ENCODE assay signal across 12 mouse cellular contexts in genomic region chr1:68886823-68887222, GRCm38 (mm10).
A peak's percentile ranks its signal among the peaks of the same experiment; 100 is the strongest.
DNase-seq lines count a peak whose midpoint lies in the region; ATAC-seq and TF ChIP-seq lines count a peak whose summit lies in the region.
"Had no signal": no experiment of that assay in that cellular context is flagged by ENCODE, and none has a peak within 500 bp of the region (broad histone marks: within the 10 kb centered on the region; RNA-seq: fewer than 3 reads in every experiment).

No protein-coding gene starts in this region.

- 40% methylated on average over 3 of the region's 3 CpGs for WGBS in hindbrain, postnatal 0 days
- 70% methylated on average over 3 of the region's 3 CpGs for WGBS in liver, postnatal 0 days (ENCODE audit: insufficient replicate concordance)

- peak; percentile 77 for DNase-seq in left cerebral cortex, postnatal 4 days
- DNase-seq in left cerebral cortex, postnatal 25 days (ENCODE audit: low spot score in 2 of 2), result no peak
- peak; percentile 89 to 92 for DNase-seq in cerebellum, postnatal 10 days
- DNase-seq in hindbrain, postnatal 0 days (ENCODE audit: low spot score), result peak; percentile 78
- peak; percentile 30 for DNase-seq in retina, embryonic 14.5 days (ENCODE audit: low spot score)
- no peak for DNase-seq in heart, adult 18-20 months
- DNase-seq in gastrocnemius, adult 8-10 months (ENCODE audit: low spot score in 2 of 2), result no peak
- no peak for DNase-seq in liver, postnatal 0 days
- DNase-seq: adrenal gland, postnatal 25 days had no signal

- no peaks in the 10 kb centered on the region for H3K27me3 ChIP-seq in hindbrain, postnatal 0 days (ENCODE audit: insufficient read depth, low read length)
- H3K27me3 ChIP-seq in liver, postnatal 0 days (ENCODE audit: insufficient read depth, low read length), result no peaks in the 10 kb centered on the region
- H3K27me3 ChIP-seq: Patski had no signal

- H3K9ac ChIP-seq in hindbrain, postnatal 0 days (replicated peaks; ENCODE audit: low read length), result no peak overlapping the region
- no peak overlapping the region for H3K9ac ChIP-seq in liver, postnatal 0 days (replicated peaks)

- peak; percentile 55; the same call in 1 of the 2 replicates for ATAC-seq in hindbrain, postnatal 0 days
- no peak for ATAC-seq in liver, postnatal 0 days
- ATAC-seq: Patski had no signal

- H3K9me3 ChIP-seq in hindbrain, postnatal 0 days (ENCODE audit: low read length), result no peaks in the 10 kb centered on the region
- H3K9me3 ChIP-seq in liver, postnatal 0 days (ENCODE audit: low read length), result no peaks in the 10 kb centered on the region
- H3K9me3 ChIP-seq: midbrain, embryonic 10.5 days had no signal

- intact Hi-C loops in left cerebral cortex, postnatal 4 days (cut with DNase I), result no loop called here
- intact Hi-C loops in left cerebral cortex, postnatal 25 days (cut with DNase I), result no loop called here

- H3K27ac ChIP-seq in hindbrain, postnatal 0 days, result no peak overlapping the region
- no peak overlapping the region for H3K27ac ChIP-seq in liver, postnatal 0 days (ENCODE audit: low read depth)
- H3K27ac ChIP-seq: midbrain, embryonic 10.5 days had no signal

- TF ChIP-seq EP300 in liver, postnatal 0 days (IDR thresholded peaks at IDR 0.05; ENCODE audit: low read depth), result no peak

- H3K4me2 ChIP-seq in hindbrain, postnatal 0 days (ENCODE audit: low read depth, low read length), result no peak overlapping the region
- no peak overlapping the region for H3K4me2 ChIP-seq in liver, postnatal 0 days (ENCODE audit: low read depth, low read length)
- H3K4me2 ChIP-seq: heart, embryonic 11.5 days had no signal

- no peak for TF ChIP-seq CTCF in hindbrain, postnatal 0 days (IDR thresholded peaks at IDR 0.05; ENCODE audit: low read depth)
- TF ChIP-seq CTCF in liver, postnatal 0 days (IDR thresholded peaks at IDR 0.05; ENCODE audit: low read depth), result no peak

- H3K36me3 ChIP-seq in hindbrain, postnatal 0 days (ENCODE audit: insufficient read depth, low read length), result no peaks in the 10 kb centered on the region
- H3K36me3 ChIP-seq in liver, postnatal 0 days (replicated peaks; ENCODE audit: insufficient read depth, low read length), result no peaks in the 10 kb centered on the region
- H3K36me3 ChIP-seq: midbrain, embryonic 10.5 days had no signal

- no peak overlapping the region for H3K4me3 ChIP-seq in hindbrain, postnatal 0 days (ENCODE audit: low read length)
- H3K4me3 ChIP-seq in liver, postnatal 0 days (ENCODE audit: low read depth, low read length), result no peak overlapping the region
- H3K4me3 ChIP-seq: midbrain, embryonic 10.5 days had no signal

- no peaks in the 10 kb centered on the region for H3K4me1 ChIP-seq in hindbrain, postnatal 0 days (ENCODE audit: insufficient read depth, low read length)
- no peaks in the 10 kb centered on the region for H3K4me1 ChIP-seq in liver, postnatal 0 days (ENCODE audit: insufficient read depth)
- H3K4me1 ChIP-seq: midbrain, embryonic 10.5 days had no signal

Comparison
In these comparisons a context has a peak if more than half of its experiments do, and no peak if none do; other contexts are left out.
1. DNase-seq: peak in left cerebral cortex, postnatal 4 days (single experiment), cerebellum, postnatal 10 days (2 of 2), hindbrain, postnatal 0 days (single experiment) and retina, embryonic 14.5 days (single experiment); none in left cerebral cortex, postnatal 25 days (0 of 2), heart, adult 18-20 months (0 of 2), gastrocnemius, adult 8-10 months (0 of 2) and liver, postnatal 0 days (single experiment).